Mouse (Mus musculus): ENCODE results near the gene Chst13.

DNA sequence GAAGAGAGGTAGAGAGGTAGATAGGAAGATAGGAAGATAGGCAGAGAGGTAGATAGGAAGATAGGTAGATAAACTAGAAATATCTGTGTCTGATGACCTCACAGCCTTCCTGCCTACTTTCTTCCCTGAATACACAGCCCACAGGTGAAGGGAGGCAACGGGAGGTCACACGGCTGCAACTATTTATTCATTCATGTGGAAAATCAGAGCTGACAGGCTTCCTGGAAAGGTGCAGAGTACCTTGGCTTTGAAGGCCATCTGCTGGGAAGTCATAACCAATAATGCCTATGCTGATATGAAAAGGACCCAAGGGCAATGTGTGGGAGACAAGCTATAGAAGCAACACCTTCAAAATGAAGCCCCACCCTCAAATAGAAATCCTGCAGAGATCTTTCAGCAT lies 17.4 kb upstream of the Chst13 start:
- no peak for TF ChIP-seq CTCF (IDR thresholded peaks at IDR 0.05; ENCODE audit: borderline replicate concordance, insufficient read depth, low read length)
- TF ChIP-seq POLR2A (IDR thresholded peaks at IDR 0.05; ENCODE audit: low read depth, low read length) = no peak

All from embryonic fibroblast, embryonic 13.5 days (primary cell).